Mouse (Mus musculus) C2C12 (cell line): Measurements from ENCODE around the gene Npl.

Experiments used
- CEBPB ChIP-seq: IDR thresholded peaks from one replicate; pipeline ENCODE4 v1.6.1; 2011; ENCODE audit warnings: low read depth, mild to moderate bottlenecking, control low read depth, moderate library complexity
- CTCF ChIP-seq: IDR thresholded peaks from one replicate; pipeline ENCODE4 v1.5.1; 2011; ENCODE audit not compliant: control insufficient read depth, insufficient read depth, insufficient read length
- MAX ChIP-seq: IDR thresholded peaks from one replicate; pipeline ENCODE4 v1.6.1; 2011; ENCODE audit warnings: mild to moderate bottlenecking, control low read depth
- MYOD1 ChIP-seq: IDR thresholded peaks from one replicate; pipeline ENCODE4 v1.6.1; 2011; ENCODE audit warnings: low read depth; ENCODE audit not compliant: control insufficient read depth, insufficient read length
- USF1 ChIP-seq: IDR thresholded peaks from one replicate; pipeline ENCODE4 v1.6.1; 2011; ENCODE audit warnings: low read depth, mild to moderate bottlenecking, control low read depth, moderate library complexity

GRCm38 (mm10) chr1:153559126-153559647, 9.3 kb upstream of the Npl start:
- no peak for TF ChIP-seq USF1
- TF ChIP-seq CTCF = peak; percentile 61
- TF ChIP-seq CEBPB = no peak
- TF ChIP-seq MAX = no peak
- no peak for TF ChIP-seq MYOD1
